Mouse (Mus musculus) lung, postnatal 36 days (tissue): ENCODE measurements around the gene 2810408A11Rik.

Experiments used
- DNase-seq: peaks from one replicate; pipeline ENCODE4 v3.0.0; 2022; ENCODE audit warnings: mixed read lengths

2810408A11Rik gene

GRCm38 (mm10) chr11:69900471-69901405 is at the start of gene 2810408A11Rik, which contains the start of gene Neurl4:
TSS of gene 2810408A11Rik (minus strand) at chr11:69900987.
TSS of gene Neurl4 (plus strand) at chr11:69901072.
- DNase-seq = peak; percentile 96

GRCm38 (mm10) chr11:69948763-69949150 is 48.0 kb upstream of the 2810408A11Rik start:
- peak; percentile 95 for DNase-seq

DNA sequence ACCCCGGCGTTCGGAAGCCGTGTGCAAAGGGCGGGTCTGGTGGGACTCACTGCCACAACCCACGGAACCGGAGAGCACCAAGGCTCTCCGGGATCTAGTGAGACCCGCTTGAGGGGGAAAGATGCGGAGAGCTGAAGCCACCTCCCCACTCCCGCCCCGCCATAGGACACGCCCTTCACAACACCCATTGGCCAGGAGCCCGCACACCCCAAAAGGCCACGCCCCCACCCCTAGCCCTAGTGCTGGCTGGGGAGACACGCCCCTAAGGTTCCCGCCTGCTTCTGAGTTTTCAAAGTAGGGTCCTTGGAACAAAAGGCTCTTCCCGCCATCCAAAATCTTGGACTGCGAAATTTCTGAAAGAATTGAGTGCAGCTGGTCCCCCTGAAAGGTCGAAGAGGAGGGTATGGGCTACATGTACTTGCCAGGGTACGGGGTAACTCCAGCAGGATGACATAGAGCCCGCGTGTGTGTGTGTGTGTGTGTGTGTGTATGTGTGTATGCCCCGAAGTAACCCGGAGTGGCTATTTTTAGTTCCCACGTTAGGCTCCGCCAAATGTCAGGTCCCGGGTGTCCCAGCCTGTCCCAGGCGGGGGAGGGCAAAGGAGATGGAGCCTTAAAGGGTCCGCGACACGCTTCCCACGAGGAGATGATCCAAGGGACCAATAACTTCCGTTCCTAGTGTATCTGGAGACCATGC is 47.4 kb upstream of the 2810408A11Rik start, which contains the start of gene Slc2a4:
Gene Slc2a4, minus strand, starts transcription at position 123 of the 697 bp plus-strand sequence.
- peak; percentile 91 for DNase-seq

DNA sequence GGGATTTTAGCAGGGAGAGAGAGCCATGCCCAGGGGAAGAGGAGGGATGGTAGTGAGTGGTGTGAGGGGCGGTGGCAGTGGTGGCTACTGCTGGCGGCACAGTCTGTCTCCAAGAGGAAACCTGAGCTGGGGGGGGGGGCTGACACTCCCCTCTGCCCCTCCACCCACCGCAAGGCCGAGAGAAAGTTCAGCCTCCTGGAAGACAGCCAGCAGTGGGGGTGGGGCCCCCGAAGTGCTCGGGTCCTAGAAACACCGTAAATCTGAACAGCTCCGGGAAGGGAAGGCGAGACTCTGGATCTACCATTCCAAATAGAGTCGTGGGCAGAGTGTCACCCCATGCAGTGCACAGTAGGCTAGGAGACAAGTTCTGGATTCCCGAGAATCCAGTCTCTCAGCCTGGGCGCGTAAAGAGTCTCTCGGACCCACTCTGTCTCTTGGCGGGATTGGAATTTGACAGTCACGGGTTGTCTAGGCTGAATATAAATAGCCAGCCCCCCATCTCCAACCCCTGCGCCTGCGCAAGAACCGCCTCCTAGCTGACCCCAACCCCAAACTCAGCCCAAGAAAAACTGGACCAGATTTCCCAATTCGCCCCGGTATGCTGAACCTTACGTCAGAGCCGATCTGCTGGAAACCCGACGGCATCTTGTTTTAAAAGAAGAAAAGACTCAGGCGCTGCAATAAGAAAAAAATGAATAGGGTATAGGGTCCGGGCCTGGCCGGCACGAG is 46.7 kb upstream of the 2810408A11Rik start:
- DNase-seq = no peak

DNA sequence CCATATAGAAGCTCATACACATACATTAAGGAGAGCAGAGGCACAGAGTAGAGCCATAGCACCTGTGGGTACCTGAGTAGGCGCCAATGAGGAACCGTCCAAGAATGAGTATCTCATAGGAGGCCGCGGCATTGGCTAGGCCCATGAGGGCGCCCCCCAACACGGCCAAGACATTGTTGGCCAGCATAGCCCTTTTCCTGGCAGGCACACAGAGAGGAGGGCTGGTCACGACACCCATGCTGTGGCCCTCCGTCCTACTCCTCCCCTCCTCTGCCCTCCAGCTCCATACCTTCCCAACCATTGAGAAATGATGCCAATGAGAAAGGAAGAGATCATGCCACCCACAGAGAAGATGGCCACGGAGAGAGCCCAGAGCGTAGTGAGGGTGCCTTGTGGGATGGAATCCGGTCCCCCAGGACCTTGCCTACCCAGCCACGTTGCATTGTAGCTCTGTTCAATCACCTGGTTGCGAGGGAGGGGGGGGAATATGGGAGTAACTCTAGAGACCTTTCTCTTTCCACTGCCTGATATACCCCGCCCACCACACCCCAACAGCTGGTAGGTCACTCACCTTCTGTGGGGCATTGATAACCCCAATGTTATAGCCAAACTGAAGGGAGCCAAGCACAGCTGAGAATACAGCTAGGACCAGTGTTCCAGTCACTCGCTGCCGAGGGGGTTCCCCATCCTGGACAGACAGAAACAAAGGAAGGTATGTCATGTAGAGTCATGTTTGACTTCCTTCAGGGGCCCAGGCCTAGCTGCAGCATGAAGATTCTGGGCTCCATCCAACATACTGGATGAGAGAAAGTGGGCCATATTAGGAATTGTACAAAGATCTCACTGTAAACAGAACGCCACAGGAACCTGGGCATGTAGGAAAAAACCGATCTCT is 45.5 kb upstream of the 2810408A11Rik start:
- no peak for DNase-seq

DNA sequence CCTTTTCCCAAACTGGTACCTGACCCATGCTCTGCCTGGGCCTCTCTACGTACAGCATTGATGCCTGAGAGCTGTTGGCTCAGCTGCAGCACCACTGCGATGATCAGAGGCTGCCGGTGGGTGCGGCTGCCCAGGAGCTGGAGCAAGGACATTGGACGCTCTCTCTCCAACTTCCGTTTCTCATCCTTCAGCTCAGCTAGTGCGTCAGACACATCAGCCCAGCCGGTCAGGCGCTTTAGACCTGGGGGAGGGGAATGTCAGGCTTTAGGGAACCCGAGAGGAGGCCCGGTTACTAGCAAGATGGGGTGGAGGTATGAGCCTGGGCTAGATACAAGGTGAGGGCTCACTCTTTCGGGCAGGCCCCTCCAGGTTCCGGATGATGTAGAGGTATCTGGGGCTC is 44.4 kb upstream of the 2810408A11Rik start:
- DNase-seq = no peak

DNA sequence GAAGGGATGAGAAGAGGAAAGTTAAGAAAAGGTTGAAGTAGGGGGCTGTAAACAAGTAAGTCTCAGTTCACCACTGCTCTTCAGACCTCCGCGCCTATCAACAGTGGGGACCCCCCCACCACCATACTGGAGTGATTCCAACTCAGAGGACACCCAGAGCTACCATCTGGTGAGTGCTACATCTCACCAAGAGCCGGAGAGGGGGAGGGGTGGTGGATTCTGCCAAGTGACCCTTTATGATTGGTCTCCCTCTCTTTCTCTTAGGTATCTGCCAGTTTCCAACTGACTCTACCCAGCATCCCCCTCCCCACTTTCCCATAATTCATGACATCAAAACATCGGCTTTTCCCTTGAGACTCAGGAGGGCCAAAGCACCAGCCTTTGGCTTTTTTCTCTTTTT is 40.2 kb upstream of the 2810408A11Rik start:
- no peak for DNase-seq

DNA sequence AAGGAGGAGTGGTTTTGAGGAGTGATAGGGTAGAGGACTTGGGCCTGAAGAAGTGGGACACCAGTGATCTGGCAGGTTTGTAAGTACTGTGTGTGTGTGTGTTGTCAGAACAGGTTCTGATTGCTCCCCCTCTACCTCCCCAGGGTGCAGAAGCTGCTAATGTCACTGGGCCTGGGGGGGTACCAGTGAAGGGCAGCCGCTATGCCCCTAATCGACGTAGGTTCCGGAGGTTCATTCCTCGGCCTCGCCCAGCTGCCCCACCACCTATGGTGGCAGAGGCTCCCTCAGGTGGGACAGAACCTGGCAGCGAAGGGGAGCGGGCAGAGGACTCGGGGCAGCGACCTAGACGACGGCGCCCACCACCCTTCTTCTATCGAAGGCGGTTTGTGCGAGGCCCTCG is 38.9 kb upstream of the 2810408A11Rik start:
- no peak for DNase-seq

- no peak for DNase-seq
Measured at GRCm38 (mm10) chr11:69939181-69939580, 38.4 kb upstream of the 2810408A11Rik start.

DNA sequence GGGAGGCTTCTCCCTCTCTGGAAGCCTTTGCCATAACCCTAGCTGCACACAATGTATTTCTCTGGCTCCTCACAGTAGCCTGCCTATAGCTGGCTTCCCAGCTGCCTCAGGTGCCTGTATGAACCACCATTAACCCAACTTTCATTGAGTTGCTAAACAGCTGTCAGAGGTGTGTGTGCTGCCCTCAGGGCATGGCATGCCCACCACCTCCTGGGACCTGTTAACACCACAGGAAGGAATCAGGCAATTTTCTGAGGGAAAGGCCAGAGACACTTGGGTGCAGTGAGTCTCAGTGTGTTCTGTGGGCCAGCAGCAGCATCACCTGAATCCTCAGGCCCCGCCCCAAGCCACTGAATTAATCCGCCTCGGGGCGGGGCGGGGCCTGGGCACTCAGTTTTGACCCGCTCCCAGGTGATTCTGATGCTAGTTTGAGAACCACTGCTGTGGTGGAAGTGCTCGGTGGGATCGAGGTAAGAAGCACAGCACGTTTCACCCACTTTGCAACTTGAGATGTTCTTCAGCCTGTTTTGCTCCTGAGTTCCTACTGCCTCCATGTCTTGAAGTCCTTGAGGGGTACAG is 37.7 kb upstream of the 2810408A11Rik start:
- no peak for DNase-seq

- no peak for DNase-seq
Measured at GRCm38 (mm10) chr11:69937834-69938233, 37.0 kb upstream of the 2810408A11Rik start.

- no peak for DNase-seq
Measured at GRCm38 (mm10) chr11:69937385-69937784, 36.6 kb upstream of the 2810408A11Rik start.

DNA sequence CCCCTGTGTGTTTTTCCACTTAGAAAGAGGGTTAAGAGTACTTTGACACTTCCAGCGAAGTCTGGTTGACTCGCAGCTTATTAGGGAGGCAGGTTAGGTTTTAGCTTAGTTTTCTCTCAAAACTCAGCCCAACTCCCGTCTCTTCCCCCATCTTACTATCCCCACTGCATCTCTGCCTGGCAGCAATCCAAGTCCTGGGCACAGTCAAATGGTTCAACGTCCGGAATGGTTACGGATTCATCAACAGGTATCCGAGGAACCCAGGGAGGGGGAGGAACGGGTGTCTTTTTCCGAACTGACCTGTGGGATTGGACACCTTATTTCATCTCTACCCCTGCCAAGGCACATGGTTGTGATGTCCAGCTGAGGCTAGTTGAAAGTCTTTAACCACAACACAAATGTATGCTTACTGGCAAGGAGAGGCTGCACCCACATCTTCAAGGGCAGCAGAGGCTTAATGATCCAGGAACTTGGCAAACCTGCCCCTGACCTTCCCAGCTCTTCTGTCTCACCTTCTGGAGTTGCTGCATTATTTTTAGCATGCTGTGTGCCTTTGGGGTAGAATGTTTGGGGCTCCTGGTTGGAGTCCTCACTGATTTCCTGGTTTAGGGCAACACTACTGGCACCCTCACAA is 36.0 kb upstream of the 2810408A11Rik start:
- DNase-seq = no peak

- peak; percentile 46 for DNase-seq
Measured at GRCm38 (mm10) chr11:69936156-69936555, 35.4 kb upstream of the 2810408A11Rik start.

DNA sequence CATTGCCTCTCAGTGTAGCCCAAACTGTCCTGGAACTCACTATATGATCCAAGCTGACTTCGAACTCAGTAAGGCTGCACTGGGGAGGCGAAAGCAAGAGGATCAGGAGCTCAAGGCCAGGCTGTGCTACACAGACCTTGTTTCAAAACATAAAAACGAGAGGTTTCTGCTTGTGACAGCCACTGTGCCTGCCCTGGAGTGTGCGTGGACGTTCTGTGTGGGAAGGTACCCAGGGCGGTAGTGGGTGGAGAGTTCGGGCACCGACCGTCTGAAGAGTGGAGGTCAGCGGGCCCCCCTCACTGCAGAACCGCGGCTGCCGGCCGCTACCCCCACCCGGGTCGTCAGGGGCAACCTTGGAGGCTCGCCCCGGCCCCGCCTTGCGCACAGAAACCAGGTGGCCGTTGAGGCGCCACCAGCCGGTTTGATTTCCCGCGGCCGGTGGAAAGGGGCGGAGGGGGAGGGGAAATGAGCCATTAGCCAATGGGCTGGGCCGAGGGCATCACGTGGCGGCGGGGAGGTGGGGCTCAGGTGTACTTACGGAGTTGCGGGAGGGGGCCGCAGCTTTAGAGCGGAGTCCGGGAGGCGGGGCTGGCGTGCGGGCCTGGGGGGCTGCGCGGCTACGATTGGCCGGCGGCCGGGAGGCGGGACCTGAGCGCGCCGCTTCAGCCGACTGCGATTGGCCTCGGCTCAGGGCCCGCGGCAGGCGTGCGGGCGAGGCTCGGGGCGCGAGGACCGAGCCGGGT is 34.5 kb upstream of the 2810408A11Rik start, which contains the start of gene Ybx2:
Gene Ybx2, plus strand, starts transcription at position 660 of the 743 bp plus-strand sequence.
- DNase-seq = peak; percentile 89

GRCm38 (mm10) chr11:69934681-69935080 is 33.9 kb upstream of the 2810408A11Rik start:
- no peak for DNase-seq

DNA sequence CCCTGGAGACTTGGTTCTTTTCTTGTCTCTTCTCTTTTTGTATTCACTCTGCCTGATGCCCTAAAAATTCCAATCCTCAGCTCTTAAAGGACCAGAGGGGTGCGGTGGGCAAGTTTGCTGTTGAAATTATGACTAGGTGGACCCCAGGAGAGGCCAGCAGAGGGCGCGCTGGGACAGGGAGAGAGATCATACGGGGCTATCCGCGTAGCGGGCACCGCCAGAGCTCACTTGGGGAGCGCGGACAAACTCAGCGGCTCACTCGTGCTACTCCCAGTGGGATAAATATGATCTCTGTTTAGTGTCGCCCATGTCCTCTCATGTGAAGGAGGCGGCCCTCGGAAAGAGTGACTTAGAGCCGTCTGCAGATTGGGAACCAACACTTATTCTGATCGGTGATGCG is 33.4 kb upstream of the 2810408A11Rik start:
- peak; percentile 94 for DNase-seq

GRCm38 (mm10) chr11:69933066-69933465 is 32.3 kb upstream of the 2810408A11Rik start:
- DNase-seq = no peak

DNA sequence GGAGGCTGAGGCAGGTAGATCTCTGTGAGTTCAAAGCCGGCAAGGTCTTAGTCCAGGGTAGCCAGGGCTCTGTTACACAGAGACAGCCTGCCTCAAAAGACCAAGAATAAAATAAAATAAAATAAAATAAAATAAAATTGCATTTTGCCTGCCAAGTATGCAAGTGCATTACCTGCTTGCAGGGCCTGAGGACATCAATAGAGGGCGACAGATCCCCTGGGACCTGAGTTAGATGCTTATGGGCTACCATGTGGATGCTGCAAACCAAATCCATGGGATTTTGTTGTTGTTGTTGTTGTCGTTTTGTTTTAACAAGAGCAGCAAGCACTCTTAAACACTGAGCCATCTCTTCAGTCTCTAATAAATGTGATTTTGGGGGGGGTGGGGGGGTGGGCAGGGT is 31.5 kb upstream of the 2810408A11Rik start:
- no peak for DNase-seq

DNA sequence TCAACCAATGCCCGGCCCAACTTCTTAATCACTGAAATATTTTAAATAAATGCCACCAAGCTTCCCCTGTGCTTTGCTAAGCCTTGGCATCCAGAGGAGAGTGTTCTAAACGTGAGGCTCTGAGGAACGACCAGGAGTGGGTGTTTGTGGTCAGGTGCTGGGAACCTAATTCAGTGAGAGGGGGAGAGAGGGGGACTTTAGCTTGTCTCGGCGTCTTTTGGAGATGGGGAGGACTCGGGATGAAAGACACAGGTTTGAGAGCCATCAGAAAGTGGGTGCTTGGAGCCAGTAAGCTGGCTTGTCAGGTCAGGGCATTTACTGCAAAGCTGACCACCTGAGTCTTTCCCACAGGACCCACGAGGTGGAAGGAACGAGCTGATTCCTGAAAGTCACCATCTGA is 31.0 kb upstream of the 2810408A11Rik start:
- no peak for DNase-seq
